29 mouse cellular contexts compared by ENCODE assay signal in genomic region chr6:148771423-148771822, GRCm38 (mm10).
"Had no signal": no experiment of that assay in that cellular context is flagged by ENCODE, and none has a peak within 500 bp of the region (broad histone marks: within the 10 kb centered on the region; RNA-seq: fewer than 3 reads in every experiment).

No protein-coding gene starts in this region.

- H3K4me3 ChIP-seq: limb, embryonic 10.5 days; limb, embryonic 12.5 days; limb, embryonic 13.5 days; limb, embryonic 15.5 days; liver, embryonic 12.5 days; liver, embryonic 13.5 days; liver, embryonic 15.5 days; lung, embryonic 15.5 days; megakaryocyte, embryonic 14.5 days; midbrain, embryonic 10.5 days; midbrain, embryonic 12.5 days; midbrain, embryonic 13.5 days; midbrain, embryonic 15.5 days; neural tube, embryonic 12.5 days had no signal

- H3K27me3 ChIP-seq: limb, embryonic 12.5 days; limb, embryonic 13.5 days; limb, embryonic 15.5 days; liver, embryonic 12.5 days; liver, embryonic 13.5 days; liver, embryonic 15.5 days; lung, embryonic 15.5 days; megakaryocyte, embryonic 14.5 days; midbrain, embryonic 12.5 days; midbrain, embryonic 13.5 days; midbrain, embryonic 15.5 days; neural tube, embryonic 12.5 days had no signal

- H3K27ac ChIP-seq: limb, embryonic 10.5 days; limb, embryonic 12.5 days; limb, embryonic 13.5 days; limb, embryonic 15.5 days; liver, embryonic 12.5 days; liver, embryonic 13.5 days; liver, embryonic 14.5 days; liver, embryonic 15.5 days; lung, embryonic 15.5 days; macrophage; midbrain, embryonic 10.5 days; midbrain, embryonic 12.5 days; midbrain, embryonic 13.5 days; midbrain, embryonic 15.5 days; neural tube, embryonic 12.5 days had no signal

- H3K9me3 ChIP-seq: limb, embryonic 10.5 days; limb, embryonic 12.5 days; limb, embryonic 13.5 days; limb, embryonic 15.5 days; liver, embryonic 12.5 days; liver, embryonic 13.5 days; liver, embryonic 15.5 days; lung, embryonic 15.5 days; midbrain, embryonic 10.5 days; midbrain, embryonic 13.5 days; midbrain, embryonic 15.5 days; neural tube, embryonic 12.5 days had no signal

- DNase-seq: left cerebral cortex, postnatal 4 days; liver; liver, embryonic 13.5 days; liver, postnatal 0 days; lung, adult 18-20 months; lung, adult 2 months; lung, embryonic 14.5 days; lung, postnatal 10 days; lung, postnatal 14 days; lung, postnatal 36 days; lung, postnatal 4 days; midbrain, embryonic 14.5 days had no signal

- H3K4me2 ChIP-seq: limb, embryonic 12.5 days; limb, embryonic 13.5 days; limb, embryonic 15.5 days; liver, embryonic 11.5 days; liver, embryonic 12.5 days; liver, embryonic 13.5 days; liver, embryonic 15.5 days; lung, embryonic 14.5 days; lung, embryonic 15.5 days; midbrain, embryonic 11.5 days; midbrain, embryonic 12.5 days; midbrain, embryonic 13.5 days; midbrain, embryonic 15.5 days; neural tube, embryonic 12.5 days had no signal

- H3K4me1 ChIP-seq: limb, embryonic 10.5 days; limb, embryonic 12.5 days; limb, embryonic 13.5 days; limb, embryonic 15.5 days; liver, embryonic 12.5 days; liver, embryonic 13.5 days; liver, embryonic 15.5 days; lung, embryonic 15.5 days; megakaryocyte, embryonic 14.5 days; midbrain, embryonic 10.5 days; midbrain, embryonic 12.5 days; midbrain, embryonic 13.5 days; midbrain, embryonic 15.5 days; neural tube, embryonic 12.5 days had no signal
